Mouse (Mus musculus) myocyte (in vitro differentiated cells): ENCODE measurements around the gene Ptges2.

ENCODE experiments used
- E2F4 ChIP-seq: IDR thresholded peaks from one replicate; pipeline ENCODE4 v1.6.1; 2011; ENCODE audit warnings: mild to moderate bottlenecking, control low read depth, moderate library complexity; ENCODE audit not compliant: insufficient read depth
- POLR2A ChIP-seq: IDR thresholded peaks from one replicate; pipeline ENCODE4 v1.6.1; 2011; ENCODE audit warnings: low read depth, mild to moderate bottlenecking, control low read depth, moderate library complexity; ENCODE audit not compliant: insufficient read length
- USF1 ChIP-seq: IDR thresholded peaks from one replicate; pipeline ENCODE4 v1.6.1; 2011; ENCODE audit warnings: low read depth, mild to moderate bottlenecking, control low read depth, moderate library complexity

DNA sequence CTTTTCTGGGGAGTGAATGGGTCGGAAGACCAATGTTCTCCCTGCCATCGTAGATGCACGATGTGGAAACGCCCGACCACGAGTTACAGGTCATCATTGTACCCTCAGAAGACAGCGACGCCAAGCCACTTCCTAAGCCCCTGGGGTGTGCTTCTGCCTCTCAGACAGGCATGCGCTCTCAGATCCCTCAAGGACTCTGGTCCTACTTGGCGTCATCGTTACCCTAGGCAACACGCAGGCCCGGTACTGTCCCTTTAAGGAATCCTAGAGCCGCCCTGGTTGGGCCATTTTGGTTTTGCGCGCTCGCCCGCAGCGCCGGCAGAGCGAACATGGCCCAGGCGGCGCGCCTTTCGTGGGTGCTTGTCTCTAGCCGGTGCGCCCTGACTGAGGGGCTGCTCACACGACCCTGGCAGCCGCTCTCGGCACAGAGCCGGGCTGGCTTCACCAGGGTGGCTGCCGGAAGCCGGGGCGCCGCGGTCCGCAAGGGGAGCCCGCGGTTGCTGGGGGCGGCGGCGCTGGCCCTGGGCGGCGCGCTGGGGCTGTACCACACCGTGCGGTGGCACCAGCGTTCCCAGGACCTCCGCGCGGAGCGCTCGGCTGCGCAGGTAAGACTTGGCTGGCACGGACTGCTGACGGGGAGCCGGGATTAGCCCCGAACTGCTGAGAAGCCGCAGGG lies 388 bp downstream of the Ptges2 start:
- no peak for TF ChIP-seq USF1
- TF ChIP-seq POLR2A: peak; percentile 81
- TF ChIP-seq E2F4: peak; percentile 38
